Mouse (Mus musculus) cortical plate, adult 2 months (tissue): ENCODE data around the gene Spop.

Experiments used
- CTCF ChIP-seq: fragments of 200-500 bp; IDR thresholded peaks from 2 replicates; pipeline ENCODE4 v1.5.1; 2011; ENCODE audit warnings: mild to moderate bottlenecking, control low read depth, low read length; ENCODE audit not compliant: insufficient read depth; ENCODE audit errors: extremely low read depth
- POLR2A ChIP-seq: fragments of 200-500 bp; IDR thresholded peaks from 2 replicates; pipeline ENCODE4 v1.6.1; 2011; ENCODE audit warnings: mild to moderate bottlenecking, low read length, control low read depth; ENCODE audit not compliant: insufficient read depth; ENCODE audit errors: extremely low read depth

- no peak for TF ChIP-seq CTCF
- no peak for TF ChIP-seq POLR2A
Measured at GRCm38 (mm10) chr11:95480662-95481061, 66.8 kb downstream of the Spop start.
